Mouse (Mus musculus) inflammation-experienced regulatory T-cells, adult 6 months (primary cell): ENCODE results near the gene Fbxl13. TPM values are rescaled to one million over a fixed set of nuclear protein-coding genes. Genes with fewer than 3 reads are reported as not detected.
"Not testable (repeated sequence)": the region's sequence is repeated elsewhere in the genome, so short reads cannot be mapped to it uniquely, and the experiment has no call there.

Experiments used
- ATAC-seq: one replicate; pipeline ENCODE4 v1.8.0; 2017
- polyA plus RNA-seq, 3 experiments: library from polyadenylated mRNA; unstranded; fragments of 100-300 nt; shearing (Covaris generic); gene quantifications; one replicate each; pipeline ENCODE4 v1.2.1; 2017

The Fbxl13 gene
- polyA plus RNA-seq, 3 experiments from 2014 or later: 0.31 TPM; not detected in 2

DNA sequence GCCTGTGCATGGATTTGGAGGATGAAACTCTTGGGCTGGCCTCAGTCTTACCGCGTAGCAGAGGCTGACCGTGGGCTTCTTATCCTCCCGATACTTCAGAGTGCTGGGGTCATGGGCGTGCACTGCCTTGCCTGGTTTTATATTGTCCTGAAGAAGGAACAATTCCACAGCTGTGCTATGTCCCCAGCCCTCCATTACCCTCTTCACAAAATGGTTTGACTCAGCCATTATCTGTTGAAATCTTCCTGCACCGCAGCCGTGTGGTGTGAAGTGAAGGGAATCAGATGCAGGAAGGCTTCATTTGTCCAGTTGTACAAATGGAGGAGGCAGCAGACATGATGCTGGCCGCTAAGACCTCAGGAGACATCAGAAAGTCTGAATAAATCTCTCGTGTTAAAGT is 11.5 kb upstream of the Fbxl13 start:
- ATAC-seq: no peak

GRCm38 (mm10) chr5:21651885-21652612 is 6.6 kb upstream of the Fbxl13 start:
- no peak for ATAC-seq

DNA sequence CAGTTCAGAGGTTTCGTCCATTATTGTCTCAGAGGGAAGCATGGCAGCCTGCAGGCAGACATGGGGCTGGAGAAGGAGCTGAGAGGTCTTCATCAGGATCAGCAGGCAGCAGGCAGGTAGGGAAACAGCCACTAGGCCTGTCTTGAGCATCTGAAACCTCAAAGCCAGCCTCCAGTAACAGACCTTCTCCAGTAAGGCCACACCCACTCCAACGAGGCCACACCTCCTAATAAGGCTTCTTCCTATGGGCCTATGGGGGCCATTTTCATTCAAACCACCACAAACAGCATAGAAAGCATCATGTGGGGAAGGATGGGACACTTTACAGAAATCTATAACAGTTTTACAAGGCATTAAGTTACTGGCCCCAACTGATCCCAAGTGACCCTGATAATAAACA is 5.3 kb upstream of the Fbxl13 start:
- no peak for ATAC-seq

- no peak for ATAC-seq
These were observed 678 bp upstream of the Fbxl13 start for GRCm38 (mm10) chr5:21646133-21646491.

- no peak for ATAC-seq
These were observed 469 bp downstream of the Fbxl13 start for GRCm38 (mm10) chr5:21644891-21645438.

- no peak for ATAC-seq
These were observed 1.8 kb downstream of the Fbxl13 start for GRCm38 (mm10) chr5:21643606-21644005.

DNA sequence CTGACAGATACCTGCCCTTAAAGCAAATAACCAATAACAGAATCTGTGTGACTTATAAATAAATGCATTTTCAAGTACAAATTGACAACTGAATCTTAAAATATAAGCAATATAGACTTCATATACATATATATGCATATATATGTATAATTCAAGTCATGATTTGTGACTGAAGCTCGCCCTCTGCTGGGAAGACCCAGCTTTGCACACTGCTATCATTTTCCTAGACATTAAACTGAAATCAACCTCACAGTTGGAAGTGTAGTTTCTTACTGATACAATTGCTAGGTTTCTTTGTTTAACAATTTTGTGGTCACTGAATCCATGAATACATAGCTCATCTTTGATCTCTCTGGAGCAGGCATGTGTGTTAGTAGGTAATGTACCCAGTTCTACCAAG is 4.5 kb downstream of the Fbxl13 start:
- no peak for ATAC-seq

DNA sequence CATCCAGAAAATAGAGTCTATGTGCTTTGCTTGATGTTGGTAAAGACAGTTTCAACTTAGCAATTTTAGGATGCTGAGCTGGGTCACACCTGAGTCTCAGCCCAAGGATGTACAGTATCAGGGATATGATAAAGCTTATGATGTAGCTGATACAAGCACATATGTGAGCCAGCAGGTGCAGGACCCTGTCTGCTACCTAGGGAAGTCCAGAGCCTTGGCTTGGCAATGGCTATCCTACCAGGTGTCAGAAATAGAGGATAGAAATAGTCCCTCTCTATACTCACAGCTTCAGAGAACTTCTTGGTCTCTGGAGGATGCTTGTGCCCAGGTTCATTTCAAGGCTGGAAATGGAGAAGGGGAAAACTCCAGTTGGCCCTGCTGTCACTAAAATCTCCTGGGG is 19.5 kb downstream of the Fbxl13 start:
- no peak for ATAC-seq

DNA sequence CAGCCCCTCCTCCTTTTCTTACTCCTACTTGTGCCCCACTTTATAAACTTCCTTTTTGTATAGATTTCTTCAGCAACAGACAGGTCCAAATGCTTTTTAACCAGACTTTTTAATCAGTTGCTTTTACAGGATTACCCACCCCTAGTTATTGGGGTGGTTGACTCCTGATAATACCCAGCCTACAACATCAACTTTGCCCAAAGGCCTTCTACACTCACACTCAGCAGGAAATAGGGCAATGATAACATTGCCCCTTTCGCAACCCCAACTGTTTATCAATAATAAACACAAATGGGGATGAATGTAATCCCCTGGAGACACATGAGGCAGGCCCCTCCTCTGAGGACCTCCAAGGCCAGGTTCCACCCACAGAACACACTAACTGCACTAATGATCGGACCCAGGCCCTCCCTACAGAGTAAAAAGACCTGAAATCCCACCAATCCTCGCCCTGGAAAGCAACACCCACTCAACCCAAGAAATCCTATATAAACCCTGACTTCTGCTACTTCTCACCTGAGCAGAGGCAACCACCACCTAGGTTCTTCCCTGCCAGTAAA is 28.9 kb downstream of the Fbxl13 start:
- no peak for ATAC-seq

GRCm38 (mm10) chr5:21614299-21614698 is 31.1 kb downstream of the Fbxl13 start:
- ATAC-seq: not testable (repeated sequence)

DNA sequence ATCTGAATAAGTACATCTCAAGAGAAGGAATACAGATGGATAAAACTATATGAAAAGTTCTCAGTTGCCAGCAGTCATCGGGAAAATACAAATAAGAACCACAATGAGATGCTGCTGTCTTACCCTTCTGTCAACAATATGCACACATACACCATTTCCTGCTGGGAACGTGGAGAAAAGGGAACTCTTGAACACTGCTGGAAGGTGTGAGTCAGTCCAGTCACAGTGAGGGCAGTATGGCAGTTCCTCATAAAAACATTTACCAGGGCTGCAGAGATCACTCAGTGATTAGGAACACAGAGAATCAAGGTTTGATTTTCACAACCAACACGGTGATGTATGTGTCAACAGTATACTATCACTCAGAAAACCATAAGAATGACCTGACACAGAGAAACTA is 34.4 kb downstream of the Fbxl13 start:
- ATAC-seq: no peak

GRCm38 (mm10) chr5:21608311-21609304 is 36.8 kb downstream of the Fbxl13 start:
- ATAC-seq: no peak

DNA sequence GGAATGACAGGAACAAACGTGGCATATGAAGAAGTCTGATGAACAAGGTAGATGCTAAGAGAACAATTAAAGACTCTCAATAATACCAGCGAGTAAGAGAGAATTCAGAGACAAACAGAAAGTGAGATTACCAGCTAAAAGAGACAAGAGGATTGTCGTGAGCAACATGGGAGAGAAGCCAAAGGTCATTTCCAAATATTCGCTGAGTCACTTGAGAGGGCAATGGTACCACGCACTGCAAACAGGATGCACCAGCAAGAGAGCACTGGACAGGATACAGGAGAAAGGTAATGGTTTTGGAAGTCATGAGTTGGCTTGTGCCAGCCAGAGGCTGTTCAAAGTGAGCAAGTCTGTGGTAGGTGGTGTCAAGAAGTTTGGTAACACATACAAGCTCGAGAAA is 39.5 kb downstream of the Fbxl13 start:
- no peak for ATAC-seq

DNA sequence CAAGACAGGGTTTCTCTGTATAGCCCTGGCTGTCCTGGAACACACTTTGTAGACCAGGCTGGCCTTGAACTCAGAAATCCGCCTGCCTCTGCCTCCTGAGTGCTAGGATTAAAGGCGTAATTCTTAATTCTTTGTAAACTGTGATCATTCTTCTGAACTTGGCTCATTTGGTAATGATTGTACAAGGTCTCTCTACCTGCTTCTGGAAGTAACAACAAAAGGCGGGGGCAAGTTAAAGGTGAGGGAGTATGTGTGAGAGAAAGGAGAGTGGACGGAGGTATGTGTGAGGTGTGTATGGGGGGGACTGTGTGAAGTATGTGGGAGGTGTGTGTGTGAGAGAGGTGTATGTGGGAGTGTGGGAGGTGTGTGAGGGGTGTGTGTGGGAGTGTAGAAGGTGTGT is 45.5 kb downstream of the Fbxl13 start:
- ATAC-seq: no peak

- ATAC-seq: not testable (repeated sequence)
These were observed 45.9 kb downstream of the Fbxl13 start for GRCm38 (mm10) chr5:21599536-21599935.

DNA sequence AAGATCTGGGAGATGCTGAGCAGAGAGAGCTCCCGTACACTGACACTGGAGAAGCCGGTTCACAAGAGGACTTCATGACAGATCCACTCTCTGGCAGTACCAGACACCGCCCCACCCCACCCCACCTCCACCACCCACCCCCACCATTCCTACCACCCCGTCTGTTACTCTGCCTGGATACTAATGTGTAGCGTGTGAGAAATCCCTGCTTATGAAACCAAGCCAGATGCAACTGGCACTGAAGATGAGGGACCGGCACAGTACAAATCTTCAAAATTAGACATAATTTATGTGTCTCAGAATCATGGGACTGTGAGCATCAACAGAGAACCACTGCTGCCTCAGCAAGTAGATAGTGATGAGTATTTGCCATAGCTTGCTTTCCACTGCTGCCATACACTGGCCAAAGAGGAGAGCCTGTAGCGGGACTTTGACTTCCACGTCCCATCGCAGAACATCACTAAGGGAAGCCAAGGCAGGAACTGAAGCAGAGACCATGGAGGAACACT is 52.2 kb downstream of the Fbxl13 start:
- ATAC-seq: no peak

- ATAC-seq: no peak
These were observed 53.3 kb downstream of the Fbxl13 start for GRCm38 (mm10) chr5:21592106-21592505.

DNA sequence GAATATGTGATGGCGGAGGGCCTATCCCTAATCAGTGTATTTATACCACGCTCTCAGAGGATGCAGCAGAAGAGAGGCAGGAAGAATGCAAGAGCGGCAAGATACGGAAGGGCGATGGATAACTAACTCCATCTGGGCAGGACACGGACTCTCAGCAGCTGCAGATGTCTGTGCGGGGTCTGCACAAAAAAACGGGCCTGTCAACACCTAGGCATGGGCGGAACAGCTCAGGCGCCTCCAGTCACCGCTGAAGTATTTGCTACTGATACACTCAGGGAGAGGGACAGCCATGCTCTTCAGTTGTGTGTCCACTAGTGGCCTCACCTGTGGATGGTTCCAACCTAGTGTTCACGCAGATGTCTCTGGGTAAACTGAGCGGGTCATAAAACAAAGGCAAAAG is 57.2 kb downstream of the Fbxl13 start:
- ATAC-seq: no peak

GRCm38 (mm10) chr5:21587683-21588082 is 57.8 kb downstream of the Fbxl13 start:
- no peak for ATAC-seq

GRCm38 (mm10) chr5:21586763-21587162 is 58.7 kb downstream of the Fbxl13 start:
- ATAC-seq: no peak

GRCm38 (mm10) chr5:21578136-21578535 is 67.3 kb downstream of the Fbxl13 start:
- ATAC-seq: no peak

GRCm38 (mm10) chr5:21575210-21575550 is 70.3 kb downstream of the Fbxl13 start:
- no peak for ATAC-seq
